Mouse (Mus musculus) intestine, embryonic 15.5 days (tissue): ENCODE results near the gene Tenm2. TPM values are rescaled to one million over a fixed set of nuclear protein-coding genes. Genes with fewer than 3 reads are reported as not detected.

ENCODE experiments used
- ATAC-seq: fragments of 200-750 bp; cut with Nextera tagmentation; 2 replicates; pipeline ENCODE4 v1.8.0; 2017; ENCODE audit warnings: moderate TSS enrichment, moderate library complexity
- H3K27ac ChIP-seq: fragments of 300-500 bp; sonication (generic); 2 replicates; pipeline ENCODE4 v1.5.1; 2015; ENCODE audit warnings: mild to moderate bottlenecking, inconsistent platforms
- H3K27me3 ChIP-seq: fragments of 300-500 bp; sonication (generic); replicated peaks from 2 replicates; pipeline ENCODE4 v1.6.1; 2015; ENCODE audit warnings: inconsistent platforms
- H3K36me3 ChIP-seq: fragments of 300-500 bp; sonication (generic); 2 replicates; pipeline ENCODE4 v1.6.1; 2015; ENCODE audit warnings: inconsistent platforms
- H3K4me1 ChIP-seq: fragments of 300-500 bp; sonication (generic); replicated peaks from 2 replicates; pipeline ENCODE4 v1.6.1; 2015; ENCODE audit warnings: inconsistent platforms
- H3K4me2 ChIP-seq: fragments of 300-500 bp; sonication (generic); replicated peaks from 2 replicates; pipeline ENCODE4 v1.6.1; 2015; ENCODE audit warnings: mild to moderate bottlenecking, inconsistent platforms
- H3K4me3 ChIP-seq: fragments of 300-500 bp; sonication (generic); replicated peaks from 2 replicates; pipeline ENCODE4 v1.5.1; 2015; ENCODE audit warnings: inconsistent platforms
- H3K9ac ChIP-seq: fragments of 300-500 bp; sonication (generic); 2 replicates; pipeline ENCODE4 v1.6.1; 2015; ENCODE audit warnings: inconsistent platforms
- H3K9me3 ChIP-seq: fragments of 300-500 bp; sonication (generic); 2 replicates; pipeline ENCODE4 v1.6.1; 2016; ENCODE audit warnings: inconsistent platforms
- WGBS: fragments of 180-500 bp; shearing (Covaris S2); methylation state at CpG from one replicate; pipeline ENCODE4 v1.1.7; 2015; 5-methylcytosine and 5-hydroxymethylcytosine counted together
- polyA plus RNA-seq: library from polyadenylated mRNA; unstranded; fragments of >200 nt; fragmentation: Nextera tagmentation; extraction: Ambion mirVana; gene quantifications from 2 replicates; pipeline ENCODE4 v1.2.1, GENCODE M21; 2015

The Tenm2 gene
- polyA plus RNA-seq, 1 experiment from 2014 or later = 0.65 TPM

- no peak overlapping the region for H3K9ac ChIP-seq
- 64% methylated on average over 7 of the region's 7 CpGs for WGBS
- H3K27ac ChIP-seq = no peak overlapping the region
Observed at GRCm38 (mm10) chr11:36420047-36420446, 815.7 kb downstream of the Tenm2 start.

GRCm38 (mm10) chr11:36415244-36415643 lies 820.5 kb downstream of the Tenm2 start:
- WGBS = 84% methylated on average over 7 of the region's 7 CpGs
- no peak for ATAC-seq
- Histone ChIP-seq H3K36me3 (no peaks in the 10 kb centered on the region), H3K4me3 (no peak overlapping the region), H3K9me3 (no peaks in the 10 kb centered on the region), H3K4me1 (no peaks in the 10 kb centered on the region), H3K27ac (no peak overlapping the region), H3K9ac (no peak overlapping the region), H3K4me2 (no peak overlapping the region), H3K27me3 (no peaks in the 10 kb centered on the region)

More at GRCm38 (mm10) chr11:36420047-36420446, 815.7 kb downstream of the Tenm2 start:
- no peaks in the 10 kb centered on the region for H3K4me1 ChIP-seq
- H3K4me2 ChIP-seq = no peak overlapping the region
- H3K36me3 ChIP-seq = no peaks in the 10 kb centered on the region
- no peak for ATAC-seq
- no peaks in the 10 kb centered on the region for H3K27me3 ChIP-seq
- no peak overlapping the region for H3K4me3 ChIP-seq
- no peaks in the 10 kb centered on the region for H3K9me3 ChIP-seq

GRCm38 (mm10) chr11:36410881-36411280 lies 824.9 kb downstream of the Tenm2 start:
- WGBS = 33% methylated on average over 13 of the region's 13 CpGs
- no peak overlapping the region for H3K4me2 ChIP-seq
- ATAC-seq = 0 out of 2 replicates have a peak, but pooled peaks have one; percentile 15
- H3K9ac ChIP-seq = no peak overlapping the region
- no peaks in the 10 kb centered on the region for H3K36me3 ChIP-seq
- no peak overlapping the region for H3K4me3 ChIP-seq
- H3K4me1 ChIP-seq = no peaks in the 10 kb centered on the region
- H3K27me3 ChIP-seq = no peaks in the 10 kb centered on the region
- H3K9me3 ChIP-seq = no peaks in the 10 kb centered on the region
- no peak overlapping the region for H3K27ac ChIP-seq

- H3K4me3 ChIP-seq = no peak overlapping the region
- no peak overlapping the region for H3K27ac ChIP-seq
- no peak for ATAC-seq
- H3K9me3 ChIP-seq = no peaks in the 10 kb centered on the region
- no peak overlapping the region for H3K4me2 ChIP-seq
- no peaks in the 10 kb centered on the region for H3K27me3 ChIP-seq
- H3K9ac ChIP-seq = no peak overlapping the region
- H3K36me3 ChIP-seq = no peaks in the 10 kb centered on the region
- no peaks in the 10 kb centered on the region for H3K4me1 ChIP-seq
- WGBS = 53% methylated on average over 12 of the region's 12 CpGs
Observed at GRCm38 (mm10) chr11:36395803-36396710, 839.7 kb downstream of the Tenm2 start.

- Histone ChIP-seq H3K9me3 (no peaks in the 10 kb centered on the region), H3K4me2 (no peak overlapping the region), H3K36me3 (no peaks in the 10 kb centered on the region), H3K4me3 (no peak overlapping the region), H3K27me3 (no peaks in the 10 kb centered on the region), H3K4me1 (0 out of 2 replicates have a peak, but pooled peaks cover 3% of the 10 kb centered on the region), H3K9ac (no peak overlapping the region), H3K27ac (no peak overlapping the region)
- 82% methylated on average over 5 of the region's 5 CpGs for WGBS
- no peak for ATAC-seq
Observed at GRCm38 (mm10) chr11:36384696-36385095, 851.1 kb downstream of the Tenm2 start.

- H3K9ac ChIP-seq = no peak overlapping the region
- H3K36me3 ChIP-seq = no peaks in the 10 kb centered on the region
- H3K4me3 ChIP-seq = no peak overlapping the region
- ATAC-seq = no peak
- no peaks in the 10 kb centered on the region for H3K27me3 ChIP-seq
- no peaks in the 10 kb centered on the region for H3K9me3 ChIP-seq
- no peaks in the 10 kb centered on the region for H3K4me1 ChIP-seq
- no peak overlapping the region for H3K4me2 ChIP-seq
- WGBS = 93% methylated on average over 7 of the region's 7 CpGs
- H3K27ac ChIP-seq = no peak overlapping the region
Observed at GRCm38 (mm10) chr11:36371814-36372213, 864.0 kb downstream of the Tenm2 start.

GRCm38 (mm10) chr11:36365067-36365466 lies 870.7 kb downstream of the Tenm2 start:
- WGBS = 93% methylated on average over 5 of the region's 5 CpGs
- H3K9ac ChIP-seq = no peak overlapping the region
- no peaks in the 10 kb centered on the region for H3K9me3 ChIP-seq
- no peak for ATAC-seq
- no peaks in the 10 kb centered on the region for H3K36me3 ChIP-seq
- H3K4me2 ChIP-seq = no peak overlapping the region
- H3K4me1 ChIP-seq = no peaks in the 10 kb centered on the region
- H3K27ac ChIP-seq = no peak overlapping the region
- H3K27me3 ChIP-seq = no peaks in the 10 kb centered on the region
- H3K4me3 ChIP-seq = no peak overlapping the region

- H3K9ac ChIP-seq = no peak overlapping the region
- no peaks in the 10 kb centered on the region for H3K9me3 ChIP-seq
- no peaks in the 10 kb centered on the region for H3K4me1 ChIP-seq
- H3K4me3 ChIP-seq = no peak overlapping the region
- no peaks in the 10 kb centered on the region for H3K27me3 ChIP-seq
- 62% methylated on average over 9 of the region's 9 CpGs for WGBS
- H3K36me3 ChIP-seq = no peaks in the 10 kb centered on the region
- no peak for ATAC-seq
- H3K27ac ChIP-seq = no peak overlapping the region
- no peak overlapping the region for H3K4me2 ChIP-seq
Observed at GRCm38 (mm10) chr11:36364441-36364840, 871.3 kb downstream of the Tenm2 start.

GRCm38 (mm10) chr11:36362514-36362913 lies 873.2 kb downstream of the Tenm2 start:
- H3K9me3 ChIP-seq = no peaks in the 10 kb centered on the region
- H3K4me2 ChIP-seq = no peak overlapping the region
- no peak overlapping the region for H3K9ac ChIP-seq
- no peak for ATAC-seq
- H3K4me3 ChIP-seq = no peak overlapping the region
- no peak overlapping the region for H3K27ac ChIP-seq
- H3K4me1 ChIP-seq = no peaks in the 10 kb centered on the region
- 89% methylated on average over 8 of the region's 8 CpGs for WGBS
- H3K27me3 ChIP-seq = no peaks in the 10 kb centered on the region
- H3K36me3 ChIP-seq = no peaks in the 10 kb centered on the region

- WGBS = 76% methylated on average over 1 of the region's 1 CpGs
- Histone ChIP-seq H3K9ac (no peak overlapping the region), H3K9me3 (no peaks in the 10 kb centered on the region), H3K36me3 (no peaks in the 10 kb centered on the region), H3K4me1 (no peaks in the 10 kb centered on the region), H3K27me3 (no peaks in the 10 kb centered on the region), H3K4me3 (no peak overlapping the region), H3K4me2 (no peak overlapping the region), H3K27ac (no peak overlapping the region)
- ATAC-seq = no peak
Observed at GRCm38 (mm10) chr11:36353252-36353651, 882.5 kb downstream of the Tenm2 start.

- 37% methylated on average over 6 of the region's 6 CpGs for WGBS
- no peaks in the 10 kb centered on the region for H3K4me1 ChIP-seq
- no peaks in the 10 kb centered on the region for H3K9me3 ChIP-seq
- H3K27ac ChIP-seq = no peak overlapping the region
- no peak for ATAC-seq
- H3K4me2 ChIP-seq = no peak overlapping the region
- no peak overlapping the region for H3K4me3 ChIP-seq
- H3K9ac ChIP-seq = no peak overlapping the region
- no peaks in the 10 kb centered on the region for H3K27me3 ChIP-seq
- H3K36me3 ChIP-seq = no peaks in the 10 kb centered on the region
Observed at GRCm38 (mm10) chr11:36351752-36352151, 884.0 kb downstream of the Tenm2 start.

GRCm38 (mm10) chr11:36351341-36351740 lies 884.4 kb downstream of the Tenm2 start:
- no peak for ATAC-seq
- no peaks in the 10 kb centered on the region for H3K27me3 ChIP-seq
- WGBS = 82% methylated on average over 6 of the region's 6 CpGs
- H3K4me1 ChIP-seq = no peaks in the 10 kb centered on the region
- no peak overlapping the region for H3K27ac ChIP-seq
- H3K9me3 ChIP-seq = no peaks in the 10 kb centered on the region
- H3K9ac ChIP-seq = no peak overlapping the region
- H3K36me3 ChIP-seq = no peaks in the 10 kb centered on the region
- no peak overlapping the region for H3K4me3 ChIP-seq
- H3K4me2 ChIP-seq = no peak overlapping the region

- H3K27me3 ChIP-seq = no peaks in the 10 kb centered on the region
- H3K9me3 ChIP-seq = no peaks in the 10 kb centered on the region
- H3K4me1 ChIP-seq = no peaks in the 10 kb centered on the region
- no peak overlapping the region for H3K9ac ChIP-seq
- no peak overlapping the region for H3K4me3 ChIP-seq
- no peaks in the 10 kb centered on the region for H3K36me3 ChIP-seq
- H3K4me2 ChIP-seq = no peak overlapping the region
- WGBS = 81% methylated on average over 1 of the region's 1 CpGs
- no peak for ATAC-seq
- no peak overlapping the region for H3K27ac ChIP-seq
Observed at GRCm38 (mm10) chr11:36350264-36350663, 885.5 kb downstream of the Tenm2 start.
